Mouse (Mus musculus) thymus, postnatal 36 days (tissue): ENCODE results near the gene Gpr61.

ENCODE experiments used
- DNase-seq, 2 experiments: peaks; one replicate each; pipeline ENCODE4 v3.0.0; 2022; ENCODE audit warnings: mixed read lengths in 2 of 2

Gene Gpr61

DNA sequence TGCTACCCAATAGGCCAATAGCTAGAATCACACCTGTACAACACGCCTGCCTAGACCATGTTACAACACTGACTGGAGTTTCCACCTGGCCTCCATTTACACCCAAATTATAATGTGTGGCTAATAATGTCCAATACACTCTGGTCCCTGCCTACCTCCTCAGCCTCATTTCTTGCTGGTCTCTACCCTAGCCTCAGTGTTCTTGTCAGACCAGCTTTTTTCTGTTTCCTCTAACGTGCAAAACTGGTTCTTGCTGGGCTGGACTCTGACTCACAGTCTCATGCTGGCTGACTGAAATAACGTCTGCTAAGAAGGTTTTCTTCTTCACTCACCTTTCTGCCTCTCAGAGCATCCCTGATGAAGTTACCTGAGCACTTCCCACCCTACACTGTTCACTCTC lies 28.4 kb downstream of the Gpr61 start:
- DNase-seq = no peak

DNA sequence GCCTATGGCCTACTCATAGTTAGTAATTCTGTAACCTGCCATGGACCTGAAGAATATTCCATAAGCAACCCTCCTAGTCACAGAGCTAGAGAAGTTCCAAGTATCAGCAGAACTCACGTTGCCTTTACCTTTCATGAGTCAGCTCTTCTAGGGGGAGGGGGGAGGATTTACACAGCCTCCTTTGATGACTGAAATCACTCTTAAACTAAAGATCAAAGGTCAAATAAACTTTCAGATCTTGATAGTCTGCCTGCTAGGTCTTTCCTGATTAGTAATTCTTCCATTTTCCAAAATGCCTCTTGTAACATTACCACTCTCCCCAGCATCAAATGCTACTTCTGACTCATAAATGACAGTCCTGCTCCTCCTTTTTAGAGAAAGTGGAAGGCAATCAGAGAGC lies 30.6 kb downstream of the Gpr61 start:
- no peak for DNase-seq

DNA sequence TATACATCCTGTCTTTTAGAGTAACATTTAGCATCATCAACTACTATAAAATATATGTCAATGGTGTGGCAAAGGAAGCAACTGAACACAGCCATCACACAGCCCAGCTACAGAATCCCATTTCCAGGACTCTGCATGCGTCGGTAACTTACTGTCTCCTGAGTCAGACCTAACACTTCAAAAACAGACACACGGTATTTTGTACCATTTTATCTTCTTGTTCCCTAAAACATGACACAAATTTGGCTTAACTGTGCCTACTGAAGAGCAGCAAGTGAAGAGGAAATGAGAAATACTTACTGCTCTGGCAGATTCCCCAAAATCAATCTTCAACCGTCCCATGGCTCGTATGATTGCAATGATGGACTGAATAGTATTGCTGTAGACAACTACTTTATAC lies 31.4 kb downstream of the Gpr61 start:
- DNase-seq = no peak

DNA sequence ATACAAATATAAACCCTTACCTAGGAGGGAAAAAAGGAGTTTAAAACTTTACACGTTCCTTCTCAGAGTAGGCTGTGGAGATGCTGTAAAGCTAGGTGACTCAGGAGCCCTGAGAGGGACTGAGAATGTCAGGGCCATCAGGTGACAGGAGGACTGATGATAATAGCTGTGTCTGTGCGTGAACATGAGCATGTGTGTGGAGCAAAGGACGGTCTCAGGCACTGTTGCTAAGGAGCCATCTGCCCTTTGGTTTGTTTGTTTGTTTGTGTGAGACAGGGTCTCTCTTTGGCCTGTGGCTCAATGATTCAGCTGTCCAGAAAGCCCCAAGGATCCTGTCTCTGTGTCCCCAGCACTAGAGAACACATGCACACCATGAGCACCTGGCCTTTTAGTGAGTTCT lies 33.6 kb downstream of the Gpr61 start:
- no peak for DNase-seq

DNA sequence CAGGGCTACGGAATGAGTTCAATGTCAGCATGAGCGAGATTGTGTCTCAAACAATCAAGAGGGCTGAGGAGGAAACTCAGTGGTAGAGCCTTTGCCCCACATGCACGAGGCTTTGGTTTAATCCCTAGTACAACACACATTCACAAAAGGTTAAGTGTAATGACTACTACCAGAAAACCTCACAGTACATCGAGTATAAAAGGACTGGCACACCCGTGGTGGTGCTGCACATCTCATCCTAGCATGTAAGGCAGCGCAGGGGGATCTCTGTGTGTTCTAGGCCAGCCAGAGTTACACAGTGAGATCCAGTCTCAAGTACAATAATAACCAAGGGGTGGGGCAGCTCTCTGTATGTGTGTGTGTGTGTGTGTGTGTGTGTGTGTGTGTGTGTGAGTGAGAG lies 37.2 kb downstream of the Gpr61 start:
- no peak for DNase-seq

DNA sequence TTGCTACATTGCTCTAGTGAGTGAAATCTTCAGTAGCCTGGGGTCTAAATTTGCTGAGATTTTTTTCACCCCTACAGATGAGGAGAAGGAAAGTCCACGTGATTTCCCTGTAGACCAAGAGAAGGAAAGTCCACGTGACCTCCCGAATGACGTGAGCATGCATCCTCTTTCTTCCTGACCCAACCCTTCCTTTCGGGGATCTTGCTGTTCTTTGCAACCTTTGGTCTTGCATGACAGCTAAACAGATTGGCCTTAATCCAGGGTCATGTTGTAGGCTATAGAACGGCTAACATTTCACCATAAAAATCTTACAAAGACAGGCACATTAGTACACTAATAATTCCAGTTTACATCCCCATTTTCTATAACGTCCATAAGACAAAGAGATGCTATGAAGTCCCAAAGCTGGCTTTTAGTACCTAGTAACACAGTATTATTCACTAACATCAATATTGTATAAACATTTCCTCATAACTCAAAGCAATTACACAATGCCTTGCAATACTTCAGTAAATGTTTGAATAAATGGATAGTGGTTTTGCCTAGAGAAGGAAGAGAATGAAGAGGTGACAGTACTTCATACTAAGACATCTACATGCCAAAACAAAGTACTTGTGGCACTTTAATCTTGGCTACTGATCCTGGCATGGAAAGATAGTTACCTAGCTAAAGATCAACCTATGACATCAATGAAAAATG lies 40.9 kb downstream of the Gpr61 start:
- no peak for DNase-seq

DNA sequence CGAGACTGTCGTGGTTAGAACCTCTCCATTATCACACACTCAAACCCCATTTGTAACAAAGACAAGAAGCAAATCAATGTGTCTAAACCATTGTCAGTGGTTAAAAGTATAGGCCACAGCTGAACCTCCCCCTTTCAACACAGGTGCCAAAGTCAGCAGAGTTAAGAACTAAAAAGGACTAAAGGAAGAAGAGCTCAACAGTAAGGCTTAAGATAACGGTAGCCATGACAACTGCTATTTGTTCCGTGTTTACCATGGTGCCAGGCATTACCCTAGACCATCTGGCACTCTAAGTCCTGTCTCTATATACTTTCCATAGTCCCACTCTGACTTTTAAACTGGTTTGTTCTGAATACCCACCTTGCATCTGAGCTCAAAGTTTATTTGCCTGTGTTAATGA lies 42.0 kb downstream of the Gpr61 start:
- no peak for DNase-seq

DNA sequence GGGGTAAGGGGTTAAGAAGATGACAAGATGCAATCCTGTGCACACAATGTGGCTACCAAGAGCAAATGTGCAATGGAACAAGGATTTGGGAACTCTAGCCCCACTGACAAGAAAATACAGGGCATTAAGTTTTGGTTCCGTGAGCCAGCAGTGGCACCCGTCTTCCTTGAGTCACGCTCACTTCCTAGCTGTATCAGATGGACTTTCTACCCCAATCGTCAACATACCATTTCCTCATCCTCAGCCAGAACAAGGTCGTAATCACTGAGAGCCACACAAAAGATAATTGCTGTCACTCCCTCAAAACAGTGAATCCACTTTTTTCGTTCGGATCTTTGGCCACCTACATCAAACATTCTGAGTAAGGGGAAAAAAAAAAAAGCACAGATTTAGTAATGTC lies 42.4 kb downstream of the Gpr61 start:
- DNase-seq = no peak

DNA sequence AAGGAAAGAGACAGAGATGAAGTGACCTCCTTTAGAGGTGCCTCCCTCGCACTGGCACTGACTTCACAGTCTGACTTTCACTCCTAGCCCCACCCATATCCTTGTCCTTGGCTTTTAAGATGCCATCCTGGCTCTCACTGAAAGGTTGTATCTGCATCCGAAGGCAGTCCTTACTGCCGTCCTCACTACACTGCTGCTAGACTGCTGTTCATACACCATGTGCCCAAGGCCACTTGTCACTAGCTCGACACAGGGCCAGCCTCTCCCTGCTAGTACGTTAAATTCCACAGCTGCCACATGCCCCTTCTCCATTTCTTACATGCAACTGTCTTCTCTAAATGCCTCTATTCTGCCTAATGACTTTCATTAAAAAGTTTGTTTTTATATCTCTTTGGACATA lies 43.4 kb downstream of the Gpr61 start:
- DNase-seq = no peak

DNA sequence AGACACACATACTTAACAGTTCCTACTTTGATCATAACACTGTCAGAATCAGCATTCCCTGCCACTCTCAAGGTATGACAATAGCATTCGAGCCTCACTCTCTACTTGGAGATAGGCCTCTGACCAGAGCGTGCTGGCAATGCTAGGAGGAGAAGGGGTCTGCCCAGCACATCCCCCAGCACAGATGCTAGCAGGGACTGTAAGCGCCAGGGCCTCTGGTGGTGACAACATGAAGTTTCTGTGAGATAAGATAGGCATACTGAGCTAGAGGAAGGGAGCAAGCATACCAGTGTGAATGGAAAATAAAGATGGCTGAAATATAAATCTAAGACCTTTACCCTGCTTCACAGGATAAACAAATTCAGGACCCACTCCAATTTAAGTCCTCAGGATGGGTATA lies 49.4 kb downstream of the Gpr61 start:
- no peak for DNase-seq

DNA sequence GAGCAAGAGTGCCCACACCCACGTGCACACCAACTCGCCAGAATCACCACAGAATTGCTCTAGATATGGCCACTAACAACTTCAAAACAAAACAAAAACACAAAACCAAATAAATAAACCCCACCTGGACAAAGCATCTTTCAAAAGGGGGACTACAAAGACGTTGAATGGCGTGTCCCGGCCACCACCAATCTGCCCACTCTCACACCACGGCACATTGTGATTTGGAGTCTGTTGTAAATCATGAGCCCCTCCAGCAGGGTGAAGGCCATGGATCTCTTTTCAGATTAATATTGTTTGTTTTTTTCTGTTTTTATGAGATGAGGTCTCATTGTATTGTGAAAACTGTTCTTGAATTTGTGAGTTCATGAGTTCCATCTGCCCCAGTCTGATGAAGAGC lies 52.6 kb downstream of the Gpr61 start:
- DNase-seq = no peak

DNA sequence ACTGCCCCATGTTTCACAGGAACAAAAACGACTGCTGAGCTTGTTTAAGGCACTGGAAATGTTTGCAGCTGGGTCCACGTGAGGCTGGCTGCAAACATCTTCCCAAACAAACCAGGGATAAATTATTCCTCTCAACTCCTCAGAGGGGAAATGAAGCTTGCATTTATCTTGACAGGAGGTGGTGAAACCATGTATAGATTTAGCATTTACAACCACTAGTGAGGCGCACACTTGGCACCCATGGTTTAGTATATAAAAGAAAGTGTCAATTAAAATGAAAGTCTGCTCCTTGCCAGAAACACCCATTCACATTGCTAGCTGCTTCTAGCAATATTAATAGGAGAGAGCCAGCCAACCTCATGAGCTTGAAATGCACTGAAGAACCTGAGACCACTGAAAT lies 53.1 kb downstream of the Gpr61 start:
- no peak for DNase-seq
